Mouse (Mus musculus): ENCODE measurements around the gene Trir.

Gene Trir

GRCm38 (mm10) chr8:84994375-84994774, 32.2 kb upstream of the Trir start:
- no peak for DNase-seq (ENCODE audit: low read depth, low spot score)

- no peak for DNase-seq (ENCODE audit: low read depth, low spot score)
Measured at GRCm38 (mm10) chr8:84995680-84996079, 30.9 kb upstream of the Trir start.

GRCm38 (mm10) chr8:84996978-84997377, 29.6 kb upstream of the Trir start:
- DNase-seq (ENCODE audit: low read depth, low spot score): no peak

GRCm38 (mm10) chr8:84997649-84998295, 28.9 kb upstream of the Trir start:
- DNase-seq (ENCODE audit: low read depth, low spot score): peak; percentile 84

- no peak for DNase-seq (ENCODE audit: low read depth, low spot score)
Measured at GRCm38 (mm10) chr8:85007686-85008085, 18.9 kb upstream of the Trir start.

- DNase-seq (ENCODE audit: low read depth, low spot score): no peak
Measured at GRCm38 (mm10) chr8:85011242-85011641, 15.4 kb upstream of the Trir start.

- DNase-seq (ENCODE audit: low read depth, low spot score): no peak
Measured at GRCm38 (mm10) chr8:85013230-85013840, 13.3 kb upstream of the Trir start.

- no peak for DNase-seq (ENCODE audit: low read depth, low spot score)
Measured at GRCm38 (mm10) chr8:85014431-85014830, 12.2 kb upstream of the Trir start, which contains the start of gene Best2. Best2 (minus strand) TSS chr8:85014531.

GRCm38 (mm10) chr8:85016724-85017123, 9.9 kb upstream of the Trir start:
- DNase-seq (ENCODE audit: low read depth, low spot score): no peak

GRCm38 (mm10) chr8:85017209-85017608, 9.4 kb upstream of the Trir start:
- DNase-seq (ENCODE audit: low read depth, low spot score): no peak

- DNase-seq (ENCODE audit: low read depth, low spot score): no peak
Measured at GRCm38 (mm10) chr8:85021514-85022055, 5.0 kb upstream of the Trir start.

- DNase-seq (ENCODE audit: low read depth, low spot score): no peak
Measured at GRCm38 (mm10) chr8:85023846-85024245, 2.8 kb upstream of the Trir start.

GRCm38 (mm10) chr8:85025098-85025932, 1.3 kb upstream of the Trir start, which contains the start of gene Asna1:
Asna1 (minus strand) TSS chr8:85025281.
- DNase-seq (ENCODE audit: low read depth, low spot score): peak; percentile 97

GRCm38 (mm10) chr8:85027516-85027855, 863 bp downstream of the Trir start:
- no peak for DNase-seq (ENCODE audit: low read depth, low spot score)

- no peak for DNase-seq (ENCODE audit: low read depth, low spot score)
Measured at GRCm38 (mm10) chr8:85027922-85028321, 1.3 kb downstream of the Trir start.

GRCm38 (mm10) chr8:85029271-85029670, 2.6 kb downstream of the Trir start:
- DNase-seq (ENCODE audit: low read depth, low spot score): no peak

GRCm38 (mm10) chr8:85032622-85033311, 6.1 kb downstream of the Trir start:
- no peak for DNase-seq (ENCODE audit: low read depth, low spot score)

GRCm38 (mm10) chr8:85033867-85034266, 7.2 kb downstream of the Trir start:
- no peak for DNase-seq (ENCODE audit: low read depth, low spot score)

- peak; percentile 80 for DNase-seq (ENCODE audit: low read depth, low spot score)
Measured at GRCm38 (mm10) chr8:85034764-85035163, 8.1 kb downstream of the Trir start.

GRCm38 (mm10) chr8:85035165-85035727, 8.6 kb downstream of the Trir start:
- DNase-seq (ENCODE audit: low read depth, low spot score): no peak

- DNase-seq (ENCODE audit: low read depth, low spot score): no peak
Measured at GRCm38 (mm10) chr8:85035728-85036310, 9.2 kb downstream of the Trir start.

Measured in telencephalon, adult 2 months (tissue).